8 mouse cellular contexts compared by ENCODE assay signal in genomic region chr17:66447978-66448377, GRCm38 (mm10). TPM values are rescaled to one million over a fixed set of nuclear protein-coding genes. Genes with fewer than 3 reads are reported as not detected.
DNase-seq lines count a peak whose midpoint lies in the region; ATAC-seq and TF ChIP-seq lines count a peak whose summit lies in the region.

No protein-coding gene starts in this region.

- TF ChIP-seq POLR2A in kidney, adult 2 months (IDR thresholded peaks at IDR 0.05; ENCODE audit: low read depth, low read length), result no peak

- peak overlapping the region; percentile 95 for H3K4me3 ChIP-seq in kidney, adult 2 months (ENCODE audit: insufficient read depth, low read depth, low read length)
- H3K4me3 ChIP-seq in embryonic facial prominence, embryonic 10.5 days, result peak overlapping the region; percentile 86
- peak overlapping the region; percentile 97 for H3K4me3 ChIP-seq in hindbrain, embryonic 12.5 days
- peak overlapping the region; percentile 78 for H3K4me3 ChIP-seq in midbrain, embryonic 12.5 days

- peak overlapping the region; percentile 98 for H3K9ac ChIP-seq in hindbrain, embryonic 12.5 days
- H3K9ac ChIP-seq in midbrain, embryonic 12.5 days (replicated peaks), result peak overlapping the region; percentile 93

- no peak for TF ChIP-seq CTCF in kidney, adult 2 months (conservative IDR thresholded peaks at IDR 0.05; ENCODE audit: insufficient read depth, insufficient read length, low read depth, low read length)

- H3K27ac ChIP-seq in kidney, adult 2 months (ENCODE audit: insufficient read depth, low read depth, low read length), result no peak overlapping the region
- peak overlapping the region; percentile 90 for H3K27ac ChIP-seq in embryonic facial prominence, embryonic 10.5 days (replicated peaks)
- peak overlapping the region; percentile 97 for H3K27ac ChIP-seq in hindbrain, embryonic 12.5 days
- peak overlapping the region; percentile 96; the same call in 1 of the 2 replicates for H3K27ac ChIP-seq in midbrain, embryonic 12.5 days (replicated peaks)

- H3K4me1 ChIP-seq in kidney, adult 2 months (ENCODE audit: control insufficient read depth, insufficient read depth, low read length), result no peaks in the 10 kb centered on the region
- peaks cover 75% of the 10 kb centered on the region for H3K4me1 ChIP-seq in embryonic facial prominence, embryonic 10.5 days
- peaks cover 61% of the 10 kb centered on the region for H3K4me1 ChIP-seq in hindbrain, embryonic 12.5 days
- peaks cover 62% of the 10 kb centered on the region for H3K4me1 ChIP-seq in midbrain, embryonic 12.5 days

- WGBS in kidney, adult 2 months, result 22% methylated on average over 13 of the region's 13 CpGs
- WGBS in embryonic facial prominence, embryonic 10.5 days, result 2% methylated on average over 13 of the region's 13 CpGs
- under 1% methylated on average over 13 of the region's 13 CpGs for WGBS in hindbrain, embryonic 12.5 days
- under 1% methylated on average over 13 of the region's 13 CpGs for WGBS in midbrain, embryonic 12.5 days

- no peak for ATAC-seq in hindbrain, embryonic 12.5 days (ENCODE audit: low FRiP score)
- no peak for ATAC-seq in midbrain, embryonic 12.5 days (ENCODE audit: low FRiP score, low read depth)

- no peaks in the 10 kb centered on the region for H3K27me3 ChIP-seq in kidney, adult 2 months (replicated peaks; ENCODE audit: control insufficient read depth, insufficient read depth, low read length)
- H3K27me3 ChIP-seq in embryonic facial prominence, embryonic 10.5 days (replicated peaks; ENCODE audit: low read depth, poor library complexity, severe bottlenecking), result peaks cover 56% of the 10 kb centered on the region
- H3K27me3 ChIP-seq in hindbrain, embryonic 12.5 days, result no peaks in the 10 kb centered on the region
- H3K27me3 ChIP-seq in midbrain, embryonic 12.5 days, result peaks cover 7% of the 10 kb centered on the region; the same call in 1 of the 2 replicates

- H3K36me3 ChIP-seq in kidney, adult 2 months (ENCODE audit: control insufficient read depth, insufficient read depth, low read length), result no peaks in the 10 kb centered on the region
- no peaks in the 10 kb centered on the region for H3K36me3 ChIP-seq in embryonic facial prominence, embryonic 10.5 days (replicated peaks)
- no peaks in the 10 kb centered on the region for H3K36me3 ChIP-seq in hindbrain, embryonic 12.5 days
- no peaks in the 10 kb centered on the region for H3K36me3 ChIP-seq in midbrain, embryonic 12.5 days

- DNase-seq in kidney, adult 2 months, result no peak
- no peak for DNase-seq in kidney, adult 8-10 months
- no peak for DNase-seq in embryonic facial prominence, embryonic 10.5 days (ENCODE audit: low spot score)
- DNase-seq in frontal cortex, postnatal 25 days (ENCODE audit: low spot score in 2 of 2), result no peak
- DNase-seq in thymus, postnatal 14 days, result no peak
- no peak for DNase-seq in urinary bladder, postnatal 10 days (ENCODE audit: low spot score)

- no peaks in the 10 kb centered on the region for H3K9me3 ChIP-seq in embryonic facial prominence, embryonic 10.5 days
- H3K9me3 ChIP-seq in hindbrain, embryonic 12.5 days (replicated peaks), result no peaks in the 10 kb centered on the region
- no peaks in the 10 kb centered on the region for H3K9me3 ChIP-seq in midbrain, embryonic 12.5 days

- peak overlapping the region; percentile 87 for H3K4me2 ChIP-seq in hindbrain, embryonic 12.5 days (replicated peaks)
- H3K4me2 ChIP-seq in midbrain, embryonic 12.5 days (replicated peaks), result peak overlapping the region; percentile 80

RNA-seq across cellular contexts. Expression of gene Mtcl1, which starts 1.6 kb away (rescaled TPM):
- 3.5 and 4.4 TPM in 2 replicates for polyA plus RNA-seq in kidney, adult 2 months (2012; rRNA removed)
- 13.2 and 22.3 TPM in 2 replicates for polyA plus RNA-seq in embryonic facial prominence, embryonic 10.5 days (2016; fragmentation: Nextera tagmentation; extraction: Ambion mirVana)
- polyA plus RNA-seq in hindbrain, embryonic 12.5 days (2016; fragmentation: Nextera tagmentation; extraction: Ambion mirVana), result 60.3 and 60.4 TPM in 2 replicates
- 72.5 and 91.2 TPM in 2 replicates for polyA plus RNA-seq in midbrain, embryonic 12.5 days (2016; fragmentation: Nextera tagmentation; extraction: Ambion mirVana)
